Mouse (Mus musculus) bone marrow macrophage, adult 2 months (primary cell): Measurements from ENCODE around the gene Rnf223.

Experiments
- CTCF ChIP-seq: IDR thresholded peaks from 2 replicates; pipeline ENCODE4 v1.5.1; 2012; ENCODE audit warnings: low read depth, mild to moderate bottlenecking, low read length, moderate library complexity
- POLR2A ChIP-seq: IDR thresholded peaks from 2 replicates; pipeline ENCODE4 v1.6.1; 2012; ENCODE audit warnings: mild to moderate bottlenecking, low read depth, low read length, borderline replicate concordance

DNA sequence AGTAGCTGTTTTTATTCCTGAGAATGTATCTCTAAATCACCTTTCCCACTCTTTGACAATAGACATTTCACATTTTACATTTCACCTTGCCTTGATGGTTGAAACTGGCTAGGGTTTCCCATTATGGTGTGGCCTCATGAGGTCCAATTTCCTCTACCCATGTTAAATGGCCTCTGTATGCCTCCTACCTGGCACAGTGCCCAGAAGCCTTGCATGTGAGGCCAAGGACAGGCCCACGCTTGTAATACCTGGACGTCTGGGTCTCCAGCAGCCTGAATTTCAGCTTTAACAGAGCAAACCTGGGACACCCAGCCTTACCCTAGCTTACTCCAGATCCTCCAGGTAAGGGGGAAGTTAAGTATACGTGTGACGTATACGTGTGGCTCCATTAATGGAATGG is 47.0 kb upstream of the Rnf223 start:
- TF ChIP-seq POLR2A (no peak), CTCF (no peak)
